Mouse (Mus musculus) megakaryocyte-erythroid progenitor cell, adult 5-6 weeks (primary cell): Measurements from ENCODE around the gene Ptrh1. TPM values are rescaled to one million over a fixed set of nuclear protein-coding genes. Genes with fewer than 3 reads are reported as not detected.

Experiments
- total RNA-seq, 2 experiments: library from RNA; stranded (forward) in 1 of 2; stranded (reverse) in 1 of 2; fragments of 200-1000, 215-1000 nt in 1 of 2; fragments of >200 nt in 1 of 2; fragmentation: Nextera tagmentation in 1 of 2; gene quantifications; 2 replicates each; pipeline ENCODE4 v1.2.3; 2014 to 2017

The Ptrh1 gene
- total RNA-seq, 2 experiments from 2014 or later, result 3.9 to 6.9 TPM

Other genes starting within 250 kb of the Ptrh1 start
- 1.5 and 2.9 TPM in 2 replicates for gene Fam102a, start 240.5 kb upstream of the Ptrh1 start, total RNA-seq (2014; fragmentation: Nextera tagmentation)
- gene Fam102a, start 240.5 kb upstream of the Ptrh1 start, total RNA-seq (2017), result 0.34 and 2.3 TPM in 2 replicates
- 94.2 and 108 TPM in 2 replicates for gene Dpm2, start 204.9 kb upstream of the Ptrh1 start, total RNA-seq (2014; fragmentation: Nextera tagmentation)
- 33.0 and 38.5 TPM in 2 replicates for gene Dpm2, start 204.9 kb upstream of the Ptrh1 start, total RNA-seq (2017)
- gene Pip5kl1, start 201.0 kb upstream of the Ptrh1 start, total RNA-seq (2014; fragmentation: Nextera tagmentation), result not detected in 2 replicates
- 0.23 TPM in 1 of 2 replicates, not detected in the other for gene Pip5kl1, start 201.0 kb upstream of the Ptrh1 start, total RNA-seq (2017)
- gene 9430097D07Rik, start 200.1 kb upstream of the Ptrh1 start, total RNA-seq (2014; fragmentation: Nextera tagmentation), result not detected in 2 replicates
- gene 9430097D07Rik, start 200.1 kb upstream of the Ptrh1 start, total RNA-seq (2017), result 0.75 TPM in 1 of 2 replicates, not detected in the other
- 21.5 and 29.8 TPM in 2 replicates for gene St6galnac4, start 188.7 kb upstream of the Ptrh1 start, total RNA-seq (2014; fragmentation: Nextera tagmentation)
- gene St6galnac4, start 188.7 kb upstream of the Ptrh1 start, total RNA-seq (2017), result 22.3 and 22.7 TPM in 2 replicates
- 13.8 and 19.1 TPM in 2 replicates for gene St6galnac6, start 176.1 kb upstream of the Ptrh1 start, total RNA-seq (2014; fragmentation: Nextera tagmentation)
- 6.5 and 12.9 TPM in 2 replicates for gene St6galnac6, start 176.1 kb upstream of the Ptrh1 start, total RNA-seq (2017)
- 1.7 and 2.4 TPM in 2 replicates for gene Ak1, start 154.0 kb upstream of the Ptrh1 start, total RNA-seq (2014; fragmentation: Nextera tagmentation)
- gene Ak1, start 154.0 kb upstream of the Ptrh1 start, total RNA-seq (2017), result 1.2 and 8.0 TPM in 2 replicates
- 97.0 and 99.9 TPM in 2 replicates for gene Eng, start 129.2 kb upstream of the Ptrh1 start, total RNA-seq (2014; fragmentation: Nextera tagmentation)
- gene Eng, start 129.2 kb upstream of the Ptrh1 start, total RNA-seq (2017), result 10.8 and 21.3 TPM in 2 replicates
- 94.2 and 96.1 TPM in 2 replicates for gene Fpgs, start 71.6 kb upstream of the Ptrh1 start, total RNA-seq (2014; fragmentation: Nextera tagmentation)
- gene Fpgs, start 71.6 kb upstream of the Ptrh1 start, total RNA-seq (2017), result 45.7 and 66.1 TPM in 2 replicates
- 95.7 and 133 TPM in 2 replicates for gene Cdk9, start 62.7 kb upstream of the Ptrh1 start, total RNA-seq (2014; fragmentation: Nextera tagmentation)
- 29.6 and 46.5 TPM in 2 replicates for gene Cdk9, start 62.7 kb upstream of the Ptrh1 start, total RNA-seq (2017)
- gene Sh2d3c, start 54.7 kb upstream of the Ptrh1 start, total RNA-seq (2014; fragmentation: Nextera tagmentation), result 2.5 and 5.4 TPM in 2 replicates
- gene Sh2d3c, start 54.7 kb upstream of the Ptrh1 start, total RNA-seq (2017), result 1.1 and 1.4 TPM in 2 replicates
- gene 6330409D20Rik, start 34.8 kb upstream of the Ptrh1 start, total RNA-seq (2014; fragmentation: Nextera tagmentation), result not detected in 2 replicates
- gene 6330409D20Rik, start 34.8 kb upstream of the Ptrh1 start, total RNA-seq (2017), result not detected in 2 replicates
- 29.8 and 30.9 TPM in 2 replicates for gene Tor2a, start 18.6 kb upstream of the Ptrh1 start, total RNA-seq (2014; fragmentation: Nextera tagmentation)
- 17.1 and 17.4 TPM in 2 replicates for gene Tor2a, start 18.6 kb upstream of the Ptrh1 start, total RNA-seq (2017)
- not detected in 2 replicates for gene Ttc16, start 153 bp upstream of the Ptrh1 start, total RNA-seq (2014; fragmentation: Nextera tagmentation)
- 1.6 TPM in 1 of 2 replicates, not detected in the other for gene Ttc16, start 153 bp upstream of the Ptrh1 start, total RNA-seq (2017)
- not detected in 2 replicates for gene Cfap157, start 8.6 kb downstream of the Ptrh1 start, total RNA-seq (2014; fragmentation: Nextera tagmentation)
- gene Cfap157, start 8.6 kb downstream of the Ptrh1 start, total RNA-seq (2017), result not detected in 2 replicates
- 30.2 and 47.7 TPM in 2 replicates for gene Stxbp1, start 71.5 kb downstream of the Ptrh1 start, total RNA-seq (2014; fragmentation: Nextera tagmentation)
- 6.5 and 10.4 TPM in 2 replicates for gene Stxbp1, start 71.5 kb downstream of the Ptrh1 start, total RNA-seq (2017)
- gene Fam129b, start 100.3 kb downstream of the Ptrh1 start, total RNA-seq (2014; fragmentation: Nextera tagmentation), result 9.0 and 16.3 TPM in 2 replicates
- 13.8 TPM in 2 replicates for gene Fam129b, start 100.3 kb downstream of the Ptrh1 start, total RNA-seq (2017)
- 3,260 and 3,361 TPM in 2 replicates for gene Rpl12, start 185.8 kb downstream of the Ptrh1 start, total RNA-seq (2014; fragmentation: Nextera tagmentation)
- 3,030 and 3,103 TPM in 2 replicates for gene Rpl12, start 185.8 kb downstream of the Ptrh1 start, total RNA-seq (2017)
- gene Lrsam1, start 185.8 kb downstream of the Ptrh1 start, total RNA-seq (2014; fragmentation: Nextera tagmentation), result 5.1 and 12.6 TPM in 2 replicates
- 6.3 and 7.9 TPM in 2 replicates for gene Lrsam1, start 185.8 kb downstream of the Ptrh1 start, total RNA-seq (2017)
- gene Slc2a8, start 206.3 kb downstream of the Ptrh1 start, total RNA-seq (2014; fragmentation: Nextera tagmentation), result 15.5 and 27.2 TPM in 2 replicates
- gene Slc2a8, start 206.3 kb downstream of the Ptrh1 start, total RNA-seq (2017), result 3.4 and 4.8 TPM in 2 replicates